Mouse (Mus musculus) Patski (cell line): ENCODE results near the gene Tesmin. TPM values are rescaled to one million over a fixed set of nuclear protein-coding genes. Genes with fewer than 3 reads are reported as not detected.

Experiments used
- ATAC-seq: fragments of 100-300 bp; one replicate; pipeline ENCODE4 v1.8.0; 2021
- CTCF ChIA-PET: fragments of 350-600 bp; sonication (Branson Sonifier 250); formaldehyde crosslinking; loops from one replicate; lab custom pipeline; 2022; ENCODE audit warnings: inconsistent platforms; lab: Charles Lee
- POLR2A ChIA-PET: fragments of 350-600 bp; sonication (Branson Sonifier 250); formaldehyde crosslinking; loops from one replicate; lab custom pipeline; 2022; ENCODE audit warnings: antibody characterized with exemption, inconsistent platforms; lab: Charles Lee
- DNase-seq: peaks from one replicate; pipeline ENCODE4 v3.0.0-alpha.2; 2011; ENCODE audit warnings: low read depth, low spot score
- H3K27me3 ChIP-seq: fragments of 371-371 bp; one replicate; pipeline ENCODE4 v1.5.1; 2021
- CTCF ChIP-seq: fragments of 100-300 bp; IDR thresholded peaks from one replicate; pipeline ENCODE4 v1.5.1; 2021
- in situ Hi-C: fragments of 300-500 bp; cut with MboI; formaldehyde crosslinking; loops from 3 replicates; pipeline ENCODE4 v1.11.1; 2018; ENCODE audit warnings: low pct_unique_long_range_greater_than_20kb, mixed read lengths
- polyA plus RNA-seq: library from polyadenylated mRNA; unstranded; gene quantifications from one replicate; pipeline ENCODE4 v1.2.3, GENCODE M21; 2021

Gene Tesmin
- polyA plus RNA-seq, 1 experiment from 2014 or later: 0.64 TPM

DNA sequence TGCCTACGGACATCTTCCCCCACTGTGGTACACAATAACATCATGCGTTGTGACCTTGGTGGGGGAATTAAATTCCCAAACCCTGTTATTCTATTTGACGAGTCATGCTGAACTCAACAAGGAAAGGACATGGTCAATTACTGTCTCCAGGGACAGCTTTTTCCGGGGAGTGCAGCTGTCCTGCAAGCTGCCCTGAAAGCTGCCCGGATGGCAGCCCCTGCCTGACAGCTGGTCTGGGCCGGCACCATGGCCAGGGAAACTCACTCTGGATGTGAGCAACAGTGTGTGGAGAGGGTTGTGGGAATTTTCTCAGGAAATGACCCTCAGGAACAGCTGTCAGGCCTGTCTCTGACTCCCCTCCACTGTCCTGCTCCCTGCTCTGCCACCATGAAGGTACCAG, 33.8 kb downstream of the Tesmin start:
- in situ Hi-C loops: no loop called here
- ChIA-PET CTCF (interaction anchor here (1.0 kb wide), 1 partner anchor 22 kb away, joined by 3 read pairs; no protein-coding TSS in a partner anchor), POLR2A (no interaction called here)
- no peak for TF ChIP-seq CTCF
- DNase-seq (no peak), ATAC-seq (no peak)
- no peaks in the 10 kb centered on the region for H3K27me3 ChIP-seq

DNA sequence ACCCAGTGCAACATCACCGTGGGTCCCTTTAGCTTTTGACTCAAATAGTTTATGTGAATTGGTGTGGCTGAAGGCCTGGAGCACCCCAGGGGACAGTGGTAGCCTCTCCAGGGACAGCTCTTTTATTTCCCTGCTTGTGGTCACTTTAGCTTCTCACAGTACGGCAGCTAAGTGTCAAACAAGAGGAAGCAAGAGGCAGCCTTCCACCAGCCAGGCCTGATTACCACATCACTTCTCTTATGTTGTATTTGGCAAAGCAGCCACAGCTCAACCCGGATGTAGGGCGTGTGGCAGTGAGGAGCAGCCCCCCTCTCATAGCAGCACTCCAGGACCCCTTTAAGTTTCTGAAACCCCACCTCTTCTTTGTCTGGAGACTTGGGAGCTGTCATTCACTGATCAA, 34.3 kb downstream of the Tesmin start:
- DNase-seq (no peak), ATAC-seq (no peak)
- no peak for TF ChIP-seq CTCF
- in situ Hi-C loops: no loop called here
- ChIA-PET CTCF (interaction anchor here (1.0 to 1.2 kb wide), 2 partner anchors 14 to 28 kb away, joined by 3 read pairs; no protein-coding TSS in a partner anchor), POLR2A (no interaction called here)
- peaks cover 2% of the 10 kb centered on the region for H3K27me3 ChIP-seq

DNA sequence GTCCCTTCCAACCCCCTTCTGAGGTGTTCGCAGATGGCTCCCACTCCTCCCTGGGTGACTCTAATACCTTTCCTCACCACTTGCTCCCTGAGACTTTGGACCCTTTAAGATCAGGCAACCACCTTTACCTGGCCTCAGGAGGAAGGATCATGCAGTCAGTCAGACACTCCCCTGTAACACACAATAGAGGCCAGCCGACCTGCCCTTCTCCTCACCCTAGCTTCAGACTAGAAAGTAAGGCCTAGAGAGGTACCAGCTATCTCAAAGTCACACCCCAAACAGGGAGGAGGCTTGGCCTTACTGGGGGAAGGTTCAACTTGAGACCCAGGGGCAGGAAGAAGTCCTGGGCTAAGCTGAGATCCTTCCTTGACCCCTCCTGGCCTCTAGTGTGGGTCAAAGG, 35.6 kb downstream of the Tesmin start:
- POLR2A ChIA-PET: no interaction called here
- CTCF ChIA-PET: interaction anchor here (1.0 to 1.2 kb wide), 2 partner anchors 13 to 22 kb away, joined by 3 read pairs; no protein-coding TSS in a partner anchor
- peaks cover 4% of the 10 kb centered on the region for H3K27me3 ChIP-seq
- no peak for ATAC-seq
- no peak for DNase-seq
- in situ Hi-C loops: no loop called here
- TF ChIP-seq CTCF: no peak

DNA sequence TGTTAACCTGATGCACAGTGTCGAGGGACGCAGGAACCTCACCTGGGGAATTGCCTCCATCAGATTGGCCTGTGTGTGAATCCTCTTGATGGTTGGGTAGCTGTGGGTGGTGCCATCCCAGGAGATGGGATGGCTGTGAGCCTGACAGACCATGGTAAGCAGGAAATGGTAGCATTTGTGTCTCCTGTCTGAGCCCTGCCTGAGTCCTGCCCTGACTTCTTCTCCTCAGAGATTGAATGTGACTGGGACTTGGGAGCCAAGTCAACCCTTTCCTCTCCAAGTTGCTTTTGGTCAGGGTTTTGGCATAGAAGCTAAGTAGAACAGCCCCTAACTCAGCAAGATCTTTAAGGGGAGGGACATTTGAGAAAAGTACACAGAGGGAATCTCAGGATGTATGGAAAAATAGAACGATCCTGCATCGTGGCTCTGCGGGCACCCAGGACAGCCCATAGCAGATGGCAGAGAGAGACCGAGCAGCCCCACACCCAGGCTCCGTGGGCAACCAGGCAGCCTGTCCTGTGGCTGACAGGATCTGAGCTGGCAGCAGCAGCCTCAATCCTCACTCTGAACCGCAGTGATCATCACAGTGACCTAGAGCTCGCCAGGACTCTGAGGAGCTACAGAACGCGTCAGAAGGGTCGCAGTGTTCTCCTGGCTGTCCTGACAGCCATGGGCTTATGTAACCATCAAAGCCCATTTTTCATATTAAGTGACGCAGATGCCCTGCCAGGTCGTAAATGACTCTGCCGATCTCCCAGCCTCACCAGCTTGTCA, 39.6 kb downstream of the Tesmin start:
- ATAC-seq (no peak), DNase-seq (no peak)
- CTCF ChIA-PET: interaction anchor here (1.3 to 2.9 kb wide), 5 partner anchors 9 to 51 kb away, joined by 3 to 12 read pairs (median 4); no protein-coding TSS in a partner anchor
- no peak for TF ChIP-seq CTCF
- peaks cover 4% of the 10 kb centered on the region for H3K27me3 ChIP-seq
- POLR2A ChIA-PET: interaction anchor here (1.6 kb wide), 1 partner anchor 25 kb away, joined by 3 read pairs; no protein-coding TSS in a partner anchor
- in situ Hi-C loops: loop anchor here (5.0 kb wide), 1 partner anchor 36 kb away; no protein-coding TSS in a partner anchor

DNA sequence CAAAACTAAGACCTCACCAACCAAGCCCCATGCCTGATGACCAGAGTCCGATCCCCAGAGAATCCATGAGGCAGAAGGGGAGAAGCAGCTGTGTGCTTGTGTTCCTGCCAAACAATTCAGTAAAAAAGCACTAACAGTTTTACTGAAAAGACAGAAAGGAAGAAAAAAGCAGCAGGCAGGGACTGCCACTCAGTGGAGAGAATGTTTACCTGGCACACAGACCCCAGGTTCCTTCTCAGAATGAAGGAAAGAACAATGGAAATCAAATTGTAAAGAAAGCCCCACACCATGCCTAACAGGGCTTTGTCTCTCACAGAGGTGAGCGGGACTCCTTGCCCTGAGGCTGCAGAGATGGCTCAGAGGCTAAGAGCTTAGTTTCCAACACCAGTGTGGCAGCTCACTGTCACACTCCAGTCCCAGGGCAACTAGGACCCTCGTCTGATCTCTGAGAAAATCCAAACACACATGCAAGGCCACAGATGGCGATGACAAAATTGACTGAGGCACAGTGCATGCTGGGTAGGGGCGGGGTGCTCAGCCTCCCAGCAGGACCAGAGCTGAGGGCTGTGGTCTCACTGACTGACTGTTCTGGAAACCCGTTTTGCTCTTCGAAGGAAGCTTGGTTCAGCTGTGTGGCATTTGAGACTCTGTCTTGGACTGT, 40.6 kb downstream of the Tesmin start:
- no peak for DNase-seq
- peaks cover 4% of the 10 kb centered on the region for H3K27me3 ChIP-seq
- ChIA-PET CTCF (interaction anchor here (1.3 to 2.9 kb wide), 5 partner anchors 8 to 52 kb away, joined by 3 to 12 read pairs (median 4); partner anchors contain the start of gene Tesmin), POLR2A (interaction anchor here (1.6 kb wide), 1 partner anchor 26 kb away, joined by 3 read pairs; no protein-coding TSS in a partner anchor)
- in situ Hi-C loops: loop anchor here (5.0 kb wide), 1 partner anchor 37 kb away; no protein-coding TSS in a partner anchor
- no peak for ATAC-seq
- no peak for TF ChIP-seq CTCF

DNA sequence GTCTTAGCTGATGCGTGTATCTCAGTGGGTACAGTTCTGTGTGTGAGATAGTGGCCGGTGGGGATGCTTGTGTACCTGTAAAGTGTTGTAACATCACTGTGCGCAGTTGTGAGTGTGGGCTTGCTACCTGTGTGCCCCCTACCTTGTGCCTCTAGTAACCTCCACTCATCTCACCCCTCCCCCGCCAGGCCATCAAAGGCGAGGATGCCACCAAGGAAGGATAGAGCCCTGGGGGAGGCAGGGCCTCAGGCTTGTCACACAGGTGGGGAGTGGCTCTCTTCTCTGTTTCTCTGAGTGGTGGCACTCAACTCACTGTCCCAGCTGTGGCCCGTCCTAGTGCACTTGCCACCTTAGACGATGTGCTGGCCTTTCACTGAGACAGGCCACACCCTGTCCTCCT, 42.4 kb downstream of the Tesmin start:
- no peak for TF ChIP-seq CTCF
- DNase-seq: no peak
- in situ Hi-C loops: no loop called here
- ChIA-PET POLR2A (no interaction called here), CTCF (interaction anchor here (2.5 kb wide), 1 partner anchor 42 kb away, joined by 5 read pairs; the partner anchor contains the start of gene Tesmin)
- no peak for ATAC-seq
- H3K27me3 ChIP-seq: peaks cover 14% of the 10 kb centered on the region

DNA sequence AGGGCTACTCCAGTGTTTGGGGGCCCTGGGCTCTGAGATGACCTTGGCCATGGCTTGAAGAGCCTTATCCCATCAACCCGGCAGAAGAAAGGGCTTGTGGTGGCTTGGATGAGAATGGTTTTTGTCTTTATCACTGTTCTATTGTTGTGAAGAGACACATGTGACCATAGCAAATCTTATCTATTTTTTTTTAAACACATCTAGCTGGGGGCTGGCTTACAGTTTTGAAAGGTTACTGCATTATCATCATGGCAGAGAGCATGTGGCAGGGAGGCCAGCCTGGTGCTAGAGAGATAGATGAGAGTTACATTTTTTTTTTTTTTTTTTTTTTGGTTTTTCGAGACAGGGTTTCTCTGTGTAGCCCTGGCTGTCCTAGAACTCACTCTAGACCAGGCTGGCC, 43.3 kb downstream of the Tesmin start:
- H3K27me3 ChIP-seq: peaks cover 14% of the 10 kb centered on the region
- in situ Hi-C loops: no loop called here
- POLR2A ChIA-PET: no interaction called here
- CTCF ChIA-PET: interaction anchor here (2.5 kb wide), 1 partner anchor 42 kb away, joined by 5 read pairs; the partner anchor contains the start of gene Tesmin
- TF ChIP-seq CTCF: no peak
- ATAC-seq (no peak), DNase-seq (no peak)

DNA sequence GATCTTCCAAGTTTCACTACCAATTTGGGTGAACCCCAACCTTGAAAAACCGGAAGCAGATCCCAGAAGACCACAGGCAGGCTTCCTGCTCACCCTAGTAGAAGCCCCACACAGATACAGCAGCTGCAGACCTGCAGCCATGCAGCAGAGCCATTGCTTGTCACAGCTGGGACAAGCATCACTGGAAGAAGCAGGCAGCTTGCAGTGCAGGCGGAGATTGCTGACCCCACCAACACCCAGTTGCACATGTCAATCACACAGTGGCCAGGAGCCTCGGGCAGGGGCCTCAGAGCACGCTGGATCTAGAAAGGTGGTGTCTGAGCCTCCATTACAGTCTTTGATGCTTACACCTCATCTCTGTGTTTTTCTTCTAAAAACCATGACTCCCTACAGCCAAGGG, 45.5 kb downstream of the Tesmin start:
- ATAC-seq: no peak
- POLR2A ChIA-PET: no interaction called here
- in situ Hi-C loops: no loop called here
- H3K27me3 ChIP-seq: peaks cover 30% of the 10 kb centered on the region
- DNase-seq: no peak
- TF ChIP-seq CTCF: no peak
- CTCF ChIA-PET: interaction anchor here (1.1 to 1.6 kb wide), 3 partner anchors 10 to 45 kb away, joined by 3 read pairs; no protein-coding TSS in a partner anchor

DNA sequence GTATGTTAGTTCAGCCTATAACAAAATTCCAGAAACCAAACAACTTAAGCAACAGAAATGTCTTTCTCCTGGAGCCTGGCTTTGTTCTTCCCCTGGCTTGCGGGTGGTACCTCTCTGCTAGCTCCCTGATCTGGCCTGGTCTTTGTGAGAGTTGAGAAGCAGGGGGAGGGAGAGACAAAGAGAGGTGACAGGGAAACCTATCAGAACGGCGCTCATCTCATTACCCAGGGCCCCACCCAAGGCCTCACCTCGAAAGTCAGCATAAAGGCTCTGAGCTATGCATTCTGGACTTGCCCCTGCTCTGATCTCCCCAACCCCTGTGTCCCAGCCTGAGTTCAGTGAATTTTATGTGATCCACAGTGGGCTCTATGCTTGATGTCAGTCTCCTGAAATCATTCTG, 46.0 kb downstream of the Tesmin start:
- ATAC-seq: no peak
- POLR2A ChIA-PET: no interaction called here
- CTCF ChIA-PET: interaction anchor here (1.1 to 1.6 kb wide), 2 partner anchors 13 to 45 kb away, joined by 3 read pairs; no protein-coding TSS in a partner anchor
- DNase-seq: no peak
- in situ Hi-C loops: no loop called here
- H3K27me3 ChIP-seq: peaks cover 36% of the 10 kb centered on the region
- no peak for TF ChIP-seq CTCF

DNA sequence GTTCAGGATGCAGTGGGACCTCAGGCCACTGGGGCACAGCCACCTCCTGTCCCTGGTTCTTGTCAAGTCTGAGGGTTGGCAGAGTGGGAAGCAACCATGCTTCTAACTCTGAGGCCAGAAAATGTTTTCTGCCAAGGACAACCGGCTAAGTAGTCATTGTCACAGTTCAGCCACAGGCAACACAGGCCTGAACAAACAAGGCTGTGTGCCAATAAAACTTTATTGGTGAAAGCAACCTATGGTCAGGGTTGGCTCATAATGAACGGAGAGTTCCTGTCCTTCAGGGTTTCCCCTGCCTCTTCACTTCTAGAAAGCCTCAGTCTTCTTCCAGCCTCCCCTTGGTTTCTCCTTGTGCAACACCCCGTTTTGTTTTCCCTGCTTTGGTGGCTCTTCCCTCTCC, 47.2 kb downstream of the Tesmin start:
- no peak for TF ChIP-seq CTCF
- ChIA-PET POLR2A (no interaction called here), CTCF (interaction anchor here (2.6 to 2.8 kb wide), 2 partner anchors 8 to 46 kb away, joined by 12 to 18 read pairs; partner anchors contain the start of gene Tesmin)
- peaks cover 48% of the 10 kb centered on the region for H3K27me3 ChIP-seq
- ATAC-seq: no peak
- no peak for DNase-seq
- in situ Hi-C loops: no loop called here
